ENCODE assay signal across 17 mouse cellular contexts in genomic region chr4:75535067-75535466, GRCm38 (mm10).
"Had no signal": no experiment of that assay in that cellular context is flagged by ENCODE, and none has a peak within 500 bp of the region (broad histone marks: within the 10 kb centered on the region; RNA-seq: fewer than 3 reads in every experiment).

No protein-coding gene starts in this region.

- H3K9me3 ChIP-seq: kidney, embryonic 15.5 days; limb, embryonic 10.5 days; limb, embryonic 13.5 days; liver, embryonic 12.5 days; liver, embryonic 15.5 days had no signal

- H3K4me3 ChIP-seq: kidney, embryonic 15.5 days; left cerebral cortex, adult 2 months; limb, embryonic 10.5 days; limb, embryonic 13.5 days; liver, embryonic 12.5 days; liver, embryonic 15.5 days had no signal

- DNase-seq: kidney, adult 8-10 months; kidney, postnatal 10 days; layer of hippocampus, postnatal 36 days; liver; lung, adult 2 months; lung, postnatal 14 days; lung, postnatal 4 days; thymus, adult 18-20 months; thymus, postnatal 14 days; thymus, postnatal 4 days had no signal

- H3K9ac ChIP-seq: kidney, embryonic 15.5 days; limb, embryonic 13.5 days; liver, embryonic 12.5 days; liver, embryonic 15.5 days had no signal

- H3K4me2 ChIP-seq: kidney, embryonic 15.5 days; limb, embryonic 13.5 days; liver, embryonic 12.5 days; liver, embryonic 15.5 days; midbrain, embryonic 11.5 days had no signal

- H3K36me3 ChIP-seq: kidney, embryonic 15.5 days; limb, embryonic 10.5 days; limb, embryonic 13.5 days; liver, embryonic 12.5 days; liver, embryonic 15.5 days had no signal

- H3K4me1 ChIP-seq: kidney, embryonic 15.5 days; limb, embryonic 10.5 days; limb, embryonic 13.5 days; liver, embryonic 12.5 days; liver, embryonic 15.5 days had no signal

- H3K27ac ChIP-seq: kidney, embryonic 15.5 days; left cerebral cortex, adult 2 months; limb, embryonic 10.5 days; limb, embryonic 13.5 days; liver, embryonic 12.5 days; liver, embryonic 15.5 days had no signal

- H3K27me3 ChIP-seq: kidney, embryonic 15.5 days; limb, embryonic 13.5 days; liver, embryonic 12.5 days; liver, embryonic 15.5 days had no signal

- ATAC-seq: liver, embryonic 12.5 days had no signal
